Mouse (Mus musculus): ENCODE measurements around the gene Bhlha15. TPM values are rescaled to one million over a fixed set of nuclear protein-coding genes. Genes with fewer than 3 reads are reported as not detected.

The Bhlha15 gene
- polyA plus RNA-seq, 1 experiment from 2014 or later, result 0.74 TPM

DNA sequence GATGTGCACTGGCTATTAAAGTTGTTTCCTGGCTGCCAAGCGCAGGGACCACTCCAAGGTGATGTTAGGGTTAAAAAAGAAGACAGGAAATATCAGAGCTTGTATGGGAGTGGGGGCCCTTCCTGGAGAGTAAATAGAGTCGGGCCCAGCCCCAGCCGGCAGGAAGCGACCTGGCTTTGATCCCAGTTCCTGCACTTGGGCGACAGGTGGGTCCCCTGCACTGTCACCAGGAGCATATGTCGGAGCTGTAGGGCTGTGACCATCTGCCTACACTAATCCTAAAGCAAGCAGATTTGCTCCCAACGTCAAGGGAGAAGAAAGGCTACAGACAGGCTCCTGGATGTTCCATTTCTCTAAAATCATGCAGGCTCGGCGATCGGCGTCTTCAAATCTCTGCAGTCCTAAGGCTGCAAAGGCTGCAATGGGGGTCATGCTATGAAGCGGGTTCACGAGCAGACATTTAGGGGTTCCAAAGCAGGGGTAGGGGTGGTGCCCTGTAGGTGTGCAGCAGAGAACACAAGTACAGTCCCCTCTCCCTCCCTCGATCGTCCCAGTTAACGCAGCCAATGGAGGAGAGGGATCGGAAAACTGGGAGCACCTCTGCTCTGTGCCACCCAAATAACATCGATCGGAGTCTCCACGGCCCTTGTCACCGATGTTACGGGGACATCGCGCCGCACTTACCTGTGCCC, 32.9 kb downstream of the Bhlha15 start:
- Histone ChIP-seq H3K27me3 (ENCODE audit: insufficient read depth, low read length) (no peaks in the 10 kb centered on the region), H3K4me2 (replicated peaks; ENCODE audit: low read depth, low read length) (peak overlapping the region; percentile 83), H3K9ac (replicated peaks; ENCODE audit: low read length) (peak overlapping the region; percentile 89), H3K36me3 (ENCODE audit: insufficient read depth, low read length) (no peaks in the 10 kb centered on the region), H3K4me3 (ENCODE audit: low read length) (peak overlapping the region; percentile 72), H3K4me1 (ENCODE audit: insufficient read depth, low read length) (peaks cover 19% of the 10 kb centered on the region), H3K9me3 (ENCODE audit: low read length) (no peaks in the 10 kb centered on the region), H3K27ac (ENCODE audit: low read length) (peak overlapping the region; percentile 13; the same call in 1 of the 2 replicates)
- peak; percentile 50 for ATAC-seq (ENCODE audit: low FRiP score, low TSS enrichment)
- WGBS, result 2% methylated on average over 25 of the region's 25 CpGs

DNA sequence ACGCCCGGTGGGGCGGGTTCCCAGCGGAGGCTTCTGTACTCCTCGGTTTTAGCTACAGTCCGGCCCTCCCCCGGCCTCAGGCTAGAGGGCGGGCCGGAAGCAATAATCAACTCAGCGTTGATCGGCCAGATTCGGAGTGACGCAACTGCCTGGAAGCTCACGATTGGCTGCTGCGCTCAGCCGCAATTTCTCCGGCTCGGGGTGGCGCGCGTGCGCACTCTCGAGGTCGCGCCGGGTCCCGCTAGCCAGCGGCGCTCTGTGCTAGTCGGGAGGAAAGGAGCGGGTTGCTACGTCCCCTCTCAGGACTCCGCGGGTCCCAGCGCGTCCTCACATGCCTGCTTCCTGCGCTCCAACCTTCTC, 33.4 kb downstream of the Bhlha15 start, which contains the start of gene Tecpr1:
Gene Tecpr1, minus strand, starts transcription at position 113 of the 360 bp plus-strand sequence.
- no peaks in the 10 kb centered on the region for H3K36me3 ChIP-seq (ENCODE audit: insufficient read depth, low read length)
- peaks cover 19% of the 10 kb centered on the region for H3K4me1 ChIP-seq (ENCODE audit: insufficient read depth, low read length)
- no peaks in the 10 kb centered on the region for H3K27me3 ChIP-seq (ENCODE audit: insufficient read depth, low read length)
- H3K9me3 ChIP-seq (ENCODE audit: low read length), result no peaks in the 10 kb centered on the region
- peak; percentile 97 for ATAC-seq (ENCODE audit: low FRiP score, low TSS enrichment)
- peak within 1 kb of the TSS; percentile 83 for H3K4me2 ChIP-seq (replicated peaks; ENCODE audit: low read depth, low read length)
- 0% methylated on average over 37 of the region's 37 CpGs for WGBS
- peak within 1 kb of the TSS; percentile 78; the same call in 1 of the 2 replicates for H3K27ac ChIP-seq (ENCODE audit: low read length)
- H3K4me3 ChIP-seq (ENCODE audit: low read length), result peak within 1 kb of the TSS; percentile 72
- peak within 1 kb of the TSS; percentile 89 for H3K9ac ChIP-seq (replicated peaks; ENCODE audit: low read length)

DNA sequence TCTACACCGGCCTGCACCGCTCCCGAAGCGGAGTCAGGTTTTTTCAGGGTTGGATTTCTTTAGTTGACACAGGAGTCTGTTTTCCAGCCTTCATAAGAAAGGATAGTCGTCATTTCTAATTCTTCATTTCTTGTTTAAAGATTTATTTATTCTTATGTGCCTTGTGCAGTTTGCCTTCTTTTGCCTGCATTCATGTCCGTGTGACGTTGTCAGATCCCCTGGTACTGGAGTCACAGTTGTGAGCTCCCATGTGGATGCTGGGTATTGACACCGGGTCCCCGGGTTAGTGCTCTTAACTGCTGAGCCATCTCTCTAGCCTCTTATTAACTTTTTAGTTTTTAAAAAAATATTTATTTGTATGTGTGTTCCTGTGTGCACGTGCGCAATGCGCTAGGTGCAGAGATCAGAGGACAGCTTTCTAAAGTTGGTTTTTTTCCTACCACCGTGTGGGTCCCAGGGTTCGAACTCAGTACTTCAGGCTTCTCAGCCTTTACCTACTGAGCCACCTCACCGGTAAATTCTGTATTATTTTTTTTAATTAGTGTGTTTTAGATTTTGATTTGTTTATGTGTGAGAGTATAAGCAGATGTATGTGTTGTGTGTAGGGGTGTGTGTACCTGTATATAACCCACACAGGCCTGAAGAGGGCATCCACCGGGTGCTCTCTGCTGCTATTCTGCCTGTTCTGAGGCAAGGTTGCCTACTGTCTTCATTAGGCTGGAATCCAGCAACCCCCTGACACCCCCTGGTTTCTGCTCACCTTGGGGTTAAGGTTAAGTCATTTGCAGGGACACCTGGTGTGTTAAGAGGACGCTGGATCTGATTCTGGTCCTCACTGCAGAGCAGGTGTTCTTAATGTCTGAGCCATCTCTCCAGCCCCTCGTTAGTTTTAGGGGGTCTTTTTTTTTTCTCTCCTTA, 34.1 kb downstream of the Bhlha15 start:
- H3K36me3 ChIP-seq (ENCODE audit: insufficient read depth, low read length), result no peaks in the 10 kb centered on the region
- H3K9me3 ChIP-seq (ENCODE audit: low read length), result no peaks in the 10 kb centered on the region
- ATAC-seq (ENCODE audit: low FRiP score, low TSS enrichment), result no peak
- H3K4me1 ChIP-seq (ENCODE audit: insufficient read depth, low read length), result peaks cover 19% of the 10 kb centered on the region
- peak overlapping the region; percentile 89 for H3K9ac ChIP-seq (replicated peaks; ENCODE audit: low read length)
- 25% methylated on average over 18 of the region's 18 CpGs for WGBS
- peak overlapping the region; percentile 72 for H3K4me3 ChIP-seq (ENCODE audit: low read length)
- no peaks in the 10 kb centered on the region for H3K27me3 ChIP-seq (ENCODE audit: insufficient read depth, low read length)
- H3K27ac ChIP-seq (ENCODE audit: low read length), result peak overlapping the region; percentile 78; the same call in 1 of the 2 replicates
- H3K4me2 ChIP-seq (replicated peaks; ENCODE audit: low read depth, low read length), result peak overlapping the region; percentile 83

DNA sequence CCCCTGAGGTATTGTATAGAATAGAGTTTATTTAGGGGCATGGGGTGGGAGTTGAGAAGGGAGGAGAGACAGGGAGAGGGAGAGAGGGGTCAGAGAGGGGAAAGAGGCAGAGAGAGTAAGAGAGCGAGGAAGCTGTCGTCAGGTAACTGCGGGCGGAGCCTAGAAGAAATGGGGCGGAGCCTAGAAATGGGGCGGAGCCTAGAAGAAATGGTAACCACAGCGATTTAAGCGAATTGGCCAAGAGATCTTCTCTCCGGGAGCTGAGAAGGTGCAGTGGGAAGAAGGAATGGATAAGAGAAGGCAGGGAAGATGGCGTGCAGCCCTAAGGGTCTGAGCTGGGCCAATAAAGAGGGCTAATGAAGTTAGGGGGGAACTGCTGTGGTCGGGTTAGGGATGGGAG, 36.1 kb downstream of the Bhlha15 start:
- H3K27me3 ChIP-seq (ENCODE audit: insufficient read depth, low read length), result no peaks in the 10 kb centered on the region
- H3K9me3 ChIP-seq (ENCODE audit: low read length), result no peaks in the 10 kb centered on the region
- ATAC-seq (ENCODE audit: low FRiP score, low TSS enrichment), result no peak
- H3K4me1 ChIP-seq (ENCODE audit: insufficient read depth, low read length), result peaks cover 19% of the 10 kb centered on the region
- H3K36me3 ChIP-seq (ENCODE audit: insufficient read depth, low read length), result no peaks in the 10 kb centered on the region
- WGBS, result 28% methylated on average over 11 of the region's 11 CpGs
- H3K4me3 ChIP-seq (ENCODE audit: low read length), result no peak overlapping the region
- H3K27ac ChIP-seq (ENCODE audit: low read length), result no peak overlapping the region
- no peak overlapping the region for H3K9ac ChIP-seq (replicated peaks; ENCODE audit: low read length)
- H3K4me2 ChIP-seq (replicated peaks; ENCODE audit: low read depth, low read length), result no peak overlapping the region

DNA sequence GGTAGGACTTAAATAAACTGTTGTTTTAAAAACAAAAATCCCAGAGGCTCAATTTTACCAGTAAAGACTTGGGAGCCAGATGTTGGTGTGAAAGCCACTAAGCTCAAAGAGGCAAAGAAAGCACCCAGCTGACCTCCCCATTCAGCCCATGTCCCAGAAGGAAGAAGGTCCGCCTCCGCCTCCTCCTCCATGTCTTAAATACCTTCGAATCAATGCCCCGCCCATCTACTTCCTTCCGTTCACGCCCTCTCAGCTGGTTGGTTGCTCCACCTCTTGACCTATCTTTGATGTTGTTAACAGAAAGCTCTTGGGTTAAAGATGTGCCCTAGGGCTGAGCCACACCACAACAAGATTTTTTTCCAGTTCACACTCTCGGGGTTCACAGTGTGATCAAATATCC, 40.1 kb downstream of the Bhlha15 start:
- no peak overlapping the region for H3K4me3 ChIP-seq (ENCODE audit: low read length)
- no peaks in the 10 kb centered on the region for H3K27me3 ChIP-seq (ENCODE audit: insufficient read depth, low read length)
- H3K9me3 ChIP-seq (ENCODE audit: low read length), result no peaks in the 10 kb centered on the region; the same call in 1 of the 2 replicates
- ATAC-seq (ENCODE audit: low FRiP score, low TSS enrichment), result no peak
- no peak overlapping the region for H3K4me2 ChIP-seq (replicated peaks; ENCODE audit: low read depth, low read length)
- 87% methylated on average over 7 of the region's 7 CpGs for WGBS
- no peaks in the 10 kb centered on the region for H3K36me3 ChIP-seq (ENCODE audit: insufficient read depth, low read length)
- H3K4me1 ChIP-seq (ENCODE audit: insufficient read depth, low read length), result no peaks in the 10 kb centered on the region
- no peak overlapping the region for H3K27ac ChIP-seq (ENCODE audit: low read length)
- H3K9ac ChIP-seq (replicated peaks; ENCODE audit: low read length), result no peak overlapping the region

DNA sequence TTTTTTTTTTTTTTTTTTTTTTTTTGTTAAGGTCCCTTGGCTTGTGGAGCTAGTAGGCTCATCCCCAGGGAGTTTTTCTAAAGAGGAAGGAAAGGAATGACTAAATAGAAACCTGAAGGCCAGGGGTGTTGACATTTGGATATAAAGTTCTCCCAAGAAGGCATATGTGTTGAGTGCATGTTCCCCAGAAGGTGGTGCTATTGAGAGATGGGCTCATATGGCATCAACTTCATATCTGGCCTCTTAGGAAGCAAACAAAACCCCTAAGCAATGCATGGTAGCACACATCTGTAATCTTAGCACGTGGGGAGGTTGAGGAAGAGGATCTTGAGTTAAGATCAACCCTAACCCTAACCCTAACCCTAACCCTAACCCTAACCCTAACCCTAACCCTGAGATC, 41.3 kb downstream of the Bhlha15 start:
- ATAC-seq (ENCODE audit: low FRiP score, low TSS enrichment), result no peak
- 75% methylated on average over 1 of the region's 1 CpGs for WGBS

DNA sequence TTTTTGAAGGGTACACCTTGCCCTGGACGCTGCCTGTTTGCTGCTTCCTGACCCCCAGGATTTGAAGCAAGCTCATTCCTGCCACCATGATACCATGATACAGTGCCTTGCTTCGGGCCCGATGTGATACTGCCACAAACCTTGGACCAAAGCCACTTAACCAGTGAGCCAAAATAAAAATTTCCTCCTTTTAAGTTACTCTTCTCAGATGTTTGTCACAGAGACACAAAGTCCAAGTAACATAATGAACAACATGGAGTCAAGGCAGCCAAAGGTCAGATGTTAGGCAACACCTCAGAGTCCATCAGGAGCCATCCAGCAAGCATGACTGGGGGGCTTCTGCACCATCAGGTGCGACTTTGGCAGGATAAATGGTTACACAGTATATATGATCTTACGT, 42.4 kb downstream of the Bhlha15 start:
- Histone ChIP-seq H3K4me3 (ENCODE audit: low read length) (no peak overlapping the region), H3K9ac (replicated peaks; ENCODE audit: low read length) (no peak overlapping the region), H3K36me3 (ENCODE audit: insufficient read depth, low read length) (no peaks in the 10 kb centered on the region), H3K27ac (ENCODE audit: low read length) (no peak overlapping the region), H3K4me2 (replicated peaks; ENCODE audit: low read depth, low read length) (no peak overlapping the region), H3K27me3 (ENCODE audit: insufficient read depth, low read length) (no peaks in the 10 kb centered on the region), H3K4me1 (ENCODE audit: insufficient read depth, low read length) (no peaks in the 10 kb centered on the region), H3K9me3 (ENCODE audit: low read length) (no peaks in the 10 kb centered on the region; the same call in 1 of the 2 replicates)
- WGBS, result 91% methylated on average over 5 of the region's 5 CpGs
- ATAC-seq (ENCODE audit: low FRiP score, low TSS enrichment), result no peak

More for the DNA sequence above, 41.3 kb downstream of the Bhlha15 start:
- H3K27me3 ChIP-seq (ENCODE audit: insufficient read depth, low read length), result no peaks in the 10 kb centered on the region
- no peak overlapping the region for H3K4me2 ChIP-seq (replicated peaks; ENCODE audit: low read depth, low read length)
- no peak overlapping the region for H3K9ac ChIP-seq (replicated peaks; ENCODE audit: low read length)
- no peak overlapping the region for H3K4me3 ChIP-seq (ENCODE audit: low read length)
- no peaks in the 10 kb centered on the region for H3K4me1 ChIP-seq (ENCODE audit: insufficient read depth, low read length)
- no peaks in the 10 kb centered on the region; the same call in 1 of the 2 replicates for H3K9me3 ChIP-seq (ENCODE audit: low read length)
- H3K27ac ChIP-seq (ENCODE audit: low read length), result no peak overlapping the region
- no peaks in the 10 kb centered on the region for H3K36me3 ChIP-seq (ENCODE audit: insufficient read depth, low read length)

DNA sequence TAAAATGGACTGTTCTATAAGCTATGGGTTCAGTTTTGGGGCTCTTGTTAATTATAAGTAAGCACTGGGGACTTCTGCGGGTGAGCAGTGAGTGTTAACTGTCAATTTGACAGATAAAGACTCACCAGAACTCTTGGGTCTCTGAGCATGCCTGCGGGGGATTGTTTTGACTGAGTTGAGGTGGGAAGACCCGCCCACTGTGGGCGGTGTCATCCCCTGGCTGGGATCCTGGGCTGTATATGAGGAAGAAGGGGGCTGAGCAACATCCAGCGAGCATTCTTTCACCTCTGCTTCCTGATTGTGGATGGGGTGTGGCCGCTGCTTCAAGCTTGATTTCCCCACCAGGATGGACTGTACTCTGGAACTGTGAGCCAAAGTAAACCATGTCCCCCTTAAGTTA, 44.1 kb downstream of the Bhlha15 start:
- no peaks in the 10 kb centered on the region for H3K36me3 ChIP-seq (ENCODE audit: insufficient read depth, low read length)
- no peak overlapping the region for H3K4me3 ChIP-seq (ENCODE audit: low read length)
- H3K4me1 ChIP-seq (ENCODE audit: insufficient read depth, low read length), result no peaks in the 10 kb centered on the region
- ATAC-seq (ENCODE audit: low FRiP score, low TSS enrichment), result no peak
- H3K9me3 ChIP-seq (ENCODE audit: low read length), result no peaks in the 10 kb centered on the region; the same call in 1 of the 2 replicates
- H3K27me3 ChIP-seq (ENCODE audit: insufficient read depth, low read length), result no peaks in the 10 kb centered on the region
- H3K9ac ChIP-seq (replicated peaks; ENCODE audit: low read length), result no peak overlapping the region
- H3K27ac ChIP-seq (ENCODE audit: low read length), result no peak overlapping the region
- H3K4me2 ChIP-seq (replicated peaks; ENCODE audit: low read depth, low read length), result no peak overlapping the region
- WGBS, result 83% methylated on average over 6 of the region's 6 CpGs

DNA sequence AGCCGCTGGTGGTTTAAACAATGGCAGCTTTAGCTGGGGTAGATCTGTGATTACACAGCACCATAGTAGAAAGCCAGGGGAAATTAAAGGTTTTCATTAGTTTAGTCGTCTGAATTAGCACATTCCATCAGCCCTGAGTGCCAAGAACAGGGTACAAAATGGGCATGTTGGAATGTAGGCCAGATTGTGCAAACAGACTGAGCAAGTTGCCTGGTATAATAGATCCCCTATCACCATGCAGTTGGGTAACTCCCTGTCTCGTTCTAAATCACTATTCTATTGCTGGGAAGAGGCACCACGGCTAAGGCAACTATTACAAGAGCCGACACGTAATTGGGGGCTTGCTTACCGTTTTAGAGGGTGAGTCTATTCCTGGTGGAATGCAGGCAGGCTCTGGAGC, 44.6 kb downstream of the Bhlha15 start:
- WGBS, result 85% methylated on average over 7 of the region's 7 CpGs
- Histone ChIP-seq H3K4me3 (ENCODE audit: low read length) (no peak overlapping the region), H3K4me1 (ENCODE audit: insufficient read depth, low read length) (no peaks in the 10 kb centered on the region), H3K4me2 (replicated peaks; ENCODE audit: low read depth, low read length) (no peak overlapping the region), H3K27ac (ENCODE audit: low read length) (no peak overlapping the region), H3K27me3 (ENCODE audit: insufficient read depth, low read length) (no peaks in the 10 kb centered on the region), H3K9ac (replicated peaks; ENCODE audit: low read length) (no peak overlapping the region), H3K36me3 (ENCODE audit: insufficient read depth, low read length) (no peaks in the 10 kb centered on the region), H3K9me3 (ENCODE audit: low read length) (no peaks in the 10 kb centered on the region; the same call in 1 of the 2 replicates)
- ATAC-seq (ENCODE audit: low FRiP score, low TSS enrichment), result no peak

All from kidney, embryonic 16.5 days (tissue).